Mouse (Mus musculus) ovary, postnatal 14 days (tissue): ENCODE data around the gene Pkhd1.
A peak's percentile ranks its signal among the peaks of the same experiment; 100 is the strongest.
"Not testable (repeated sequence)": the region's sequence is repeated elsewhere in the genome, so short reads cannot be mapped to it uniquely, and the experiment has no call there.

Source experiments
- DNase-seq: peaks from one replicate; pipeline ENCODE4 v3.0.0; 2022; ENCODE audit warnings: low spot score

Gene Pkhd1

DNA sequence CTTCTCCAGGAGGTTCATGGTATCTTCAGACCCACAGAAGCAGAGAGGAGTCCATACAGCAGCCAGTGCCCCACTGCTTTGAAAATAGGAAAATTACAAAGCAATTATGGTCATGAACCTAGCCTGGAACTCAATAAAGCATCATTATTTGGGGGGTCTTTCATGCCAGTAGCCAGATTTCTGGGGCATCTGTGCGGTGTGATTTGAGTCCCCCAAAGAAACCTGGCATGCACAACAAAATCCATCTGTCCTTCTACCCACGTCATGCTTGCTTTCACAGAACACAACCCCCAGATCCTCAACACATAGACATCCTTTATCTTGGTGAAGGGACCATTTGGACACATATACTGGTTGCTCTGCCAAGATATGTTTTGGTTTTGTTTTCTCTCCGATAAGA, 316.2 kb downstream of the Pkhd1 start:
- no peak for DNase-seq

DNA sequence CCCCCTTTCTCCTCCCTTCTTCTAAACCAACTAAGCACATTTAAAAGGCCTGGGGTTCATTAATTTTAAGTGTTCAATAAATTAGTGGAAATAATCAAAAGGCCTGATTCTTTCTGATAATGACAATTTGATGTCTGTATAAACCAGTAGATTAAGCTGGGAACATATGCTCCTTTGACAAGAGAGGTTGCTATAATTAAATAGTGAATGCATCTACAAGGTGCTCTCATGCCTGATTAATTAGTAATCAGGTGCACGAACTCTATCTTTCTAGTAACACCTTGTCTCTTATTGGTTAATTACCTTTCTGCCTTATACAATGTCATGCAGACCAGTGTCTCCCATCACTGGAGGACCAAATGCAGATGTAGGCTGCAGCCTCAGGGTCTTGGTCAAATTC, 329.2 kb downstream of the Pkhd1 start:
- DNase-seq = no peak

DNA sequence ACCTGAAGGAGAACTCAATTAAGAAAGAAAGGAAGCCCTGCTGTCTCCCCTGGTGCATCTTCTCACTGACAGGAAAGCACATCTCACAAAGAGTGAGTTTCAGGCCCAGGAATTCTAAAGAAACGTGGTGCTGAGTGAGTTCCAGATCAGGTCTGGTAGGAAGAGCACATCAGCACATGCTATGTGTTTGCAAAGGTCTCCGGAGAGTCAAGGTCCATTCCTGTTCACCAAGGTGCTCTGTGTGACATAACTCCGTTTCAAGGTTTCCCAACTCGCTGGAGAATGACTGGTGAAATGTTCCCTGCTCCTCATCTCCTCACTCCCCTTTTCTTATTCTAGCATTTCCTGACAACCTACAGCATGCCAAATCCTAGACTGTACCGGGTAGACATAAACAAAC, 357.5 kb downstream of the Pkhd1 start:
- no peak for DNase-seq

DNA sequence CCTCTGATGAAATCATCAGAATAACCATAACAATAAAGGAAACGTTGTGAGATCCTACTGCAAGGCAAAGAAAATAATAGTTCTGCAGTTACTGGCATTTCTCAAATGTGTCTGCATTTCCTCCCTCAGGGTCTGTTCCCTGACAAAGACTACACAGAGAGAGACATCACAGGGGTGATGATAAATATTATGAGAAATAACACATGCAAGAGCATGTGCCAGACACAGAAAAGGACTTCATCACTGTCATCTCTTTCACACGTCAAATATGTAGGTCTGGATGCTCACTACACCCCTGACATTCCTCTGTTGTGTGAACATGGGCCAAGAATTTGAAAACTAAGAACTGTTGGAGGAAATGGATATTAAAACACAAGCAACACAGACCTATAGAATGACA, 369.7 kb downstream of the Pkhd1 start:
- no peak for DNase-seq

DNA sequence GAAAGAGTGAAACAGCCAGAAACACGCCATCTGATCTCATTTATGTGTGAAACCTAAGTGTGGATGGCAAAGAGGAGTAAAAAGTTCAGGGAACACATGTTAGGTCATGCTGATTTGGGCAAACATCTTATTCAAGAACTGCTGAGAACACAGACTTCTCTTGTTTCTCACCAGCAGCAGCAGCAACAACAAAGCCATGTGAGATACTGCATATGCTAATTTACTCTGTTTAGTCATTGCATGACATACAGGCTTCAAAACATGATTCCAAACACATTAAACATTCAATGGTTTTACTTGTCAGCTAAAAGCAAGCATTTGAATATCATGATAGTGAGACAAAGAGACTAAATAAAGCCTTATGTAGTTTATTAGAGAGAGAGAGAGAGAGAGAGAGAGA, 401.2 kb downstream of the Pkhd1 start:
- no peak for DNase-seq

DNA sequence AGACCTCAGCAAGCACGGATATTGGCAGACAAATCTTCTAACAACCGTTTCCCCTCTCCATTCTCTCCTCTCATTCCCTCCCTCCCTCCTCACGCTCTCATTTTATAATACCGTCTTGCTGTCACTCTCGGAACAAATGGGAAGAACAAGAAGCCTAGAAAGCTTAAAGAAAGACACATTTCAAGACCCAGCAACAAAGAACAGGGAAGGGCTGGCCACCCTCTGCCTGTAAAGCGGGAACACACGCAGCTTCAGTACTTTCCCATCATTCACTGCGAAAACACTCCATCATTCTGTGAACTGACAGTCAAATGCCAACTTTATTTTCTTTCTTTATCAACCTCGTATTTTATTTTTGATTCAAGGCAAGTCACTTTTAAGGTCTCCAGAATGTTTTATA, 427.4 kb downstream of the Pkhd1 start:
- no peak for DNase-seq

DNA sequence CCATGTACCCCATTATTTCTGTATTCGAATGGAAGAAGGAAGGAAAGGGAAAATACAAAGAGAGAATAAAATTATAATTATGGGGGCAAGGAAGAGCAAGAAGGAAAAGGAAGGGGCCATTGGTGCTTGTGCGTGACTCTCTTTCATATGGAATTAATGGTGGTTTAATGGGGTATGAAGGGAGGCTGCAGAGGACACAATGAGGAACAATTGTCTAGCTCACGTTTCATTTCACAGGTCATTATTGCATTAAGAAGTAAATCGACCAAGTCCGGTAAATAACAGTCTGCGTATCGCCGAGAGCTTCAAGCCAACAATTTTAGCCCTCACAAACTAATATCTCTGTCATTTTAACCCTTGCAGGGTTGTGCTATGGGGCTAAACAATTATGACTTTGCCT, 437.7 kb downstream of the Pkhd1 start:
- no peak for DNase-seq

DNA sequence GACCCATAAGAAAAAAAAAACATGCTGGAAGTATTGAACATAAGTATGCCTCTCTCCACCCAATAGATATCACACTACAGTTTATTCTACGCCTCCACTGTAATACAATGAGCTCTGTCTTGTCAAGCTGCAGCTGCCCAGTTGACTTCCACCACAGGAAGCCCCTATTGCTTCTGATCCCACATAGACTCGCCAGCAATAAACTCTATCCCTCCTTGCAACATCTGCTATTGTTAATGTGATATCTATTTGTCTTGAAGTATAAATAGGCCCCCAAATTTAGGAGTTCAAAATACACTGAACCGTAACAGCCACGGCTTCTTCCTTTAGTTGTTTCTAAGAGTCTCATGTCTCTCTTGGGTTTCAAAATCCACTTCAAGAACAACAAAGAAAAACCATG, 446.7 kb downstream of the Pkhd1 start:
- DNase-seq = no peak

DNA sequence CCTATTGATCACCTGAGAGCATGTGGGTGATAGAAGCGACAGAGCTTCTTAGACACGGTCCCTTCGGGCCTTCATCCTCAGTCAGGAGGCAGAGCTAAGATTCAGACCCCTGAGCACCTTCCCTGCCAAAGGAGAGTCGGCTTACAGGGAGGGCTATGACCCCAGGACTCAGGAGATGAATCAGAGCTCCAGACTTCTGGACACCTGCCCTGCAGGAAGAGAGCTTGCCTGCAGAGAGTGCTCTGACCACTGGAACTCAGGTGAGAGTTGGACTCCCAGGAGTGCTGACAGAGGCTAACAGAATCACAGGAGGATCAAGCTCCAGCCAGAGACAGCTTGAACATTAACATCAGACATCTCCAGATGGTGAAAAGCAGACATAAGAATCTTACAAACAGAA, 467.2 kb downstream of the Pkhd1 start:
- not testable (repeated sequence) for DNase-seq

DNA sequence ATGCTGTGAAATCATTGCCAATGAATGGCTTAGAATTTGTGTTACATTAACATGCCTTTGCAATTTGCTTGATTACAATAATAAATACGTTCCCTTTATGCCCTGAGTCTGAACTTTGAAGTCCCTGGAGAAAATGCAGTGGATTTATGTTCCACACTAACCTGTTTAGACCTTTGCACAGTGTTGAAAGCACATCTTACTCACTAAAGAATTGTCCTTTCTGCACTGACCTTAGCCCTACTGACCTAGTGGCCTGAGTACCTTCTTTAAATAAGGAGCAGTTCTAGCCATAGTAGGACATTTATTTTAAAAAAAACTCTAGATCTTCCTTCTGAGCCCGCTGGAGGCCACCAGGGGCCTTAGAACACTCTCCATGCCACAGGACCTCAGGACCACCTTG, 467.8 kb downstream of the Pkhd1 start:
- no peak for DNase-seq

DNA sequence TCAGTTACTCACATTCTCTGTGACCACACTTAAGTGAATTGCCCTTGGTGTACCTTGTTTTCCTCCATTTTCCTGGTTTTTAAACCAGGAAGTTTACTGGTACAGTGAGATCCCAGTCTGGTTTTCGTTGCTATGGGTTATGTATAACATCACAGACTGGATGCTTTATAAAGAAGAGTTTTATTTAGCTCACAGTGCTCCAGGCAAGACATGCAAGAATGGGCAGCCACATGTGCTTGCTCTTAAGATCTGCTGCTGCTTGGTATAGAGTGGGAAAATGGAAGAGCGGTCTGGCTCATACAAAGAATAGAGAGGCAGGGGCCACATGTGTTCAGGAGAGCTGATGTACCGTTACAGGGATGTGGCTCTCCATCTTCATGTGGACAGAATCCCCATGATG, 481.7 kb downstream of the Pkhd1 start:
- no peak for DNase-seq

DNA sequence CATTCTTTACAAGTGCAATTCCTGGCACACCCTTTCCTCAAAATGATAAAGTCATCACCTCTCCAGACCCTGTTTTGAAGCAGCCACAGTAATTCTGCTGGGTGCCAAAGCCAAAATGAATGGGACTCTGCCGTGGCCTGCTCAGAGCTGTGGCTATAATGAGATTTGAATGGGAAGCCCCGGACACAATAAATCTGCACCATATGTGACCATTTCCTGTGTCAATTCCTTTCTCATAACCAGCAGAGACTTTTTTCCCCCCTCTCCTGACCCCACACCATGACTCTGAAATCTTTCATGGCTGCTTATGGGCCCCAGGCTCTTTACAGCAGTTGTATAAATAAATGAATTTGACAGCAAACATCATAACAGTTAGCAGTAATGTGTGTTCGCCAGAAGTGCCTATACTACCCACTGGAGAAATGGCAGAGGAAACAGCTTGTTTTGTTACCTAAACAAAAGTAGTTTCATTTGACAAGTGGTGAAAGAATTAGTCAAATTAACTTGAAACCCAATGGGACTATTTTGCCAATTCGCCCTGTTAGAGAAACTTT, 482.7 kb downstream of the Pkhd1 start:
- DNase-seq = no peak

DNA sequence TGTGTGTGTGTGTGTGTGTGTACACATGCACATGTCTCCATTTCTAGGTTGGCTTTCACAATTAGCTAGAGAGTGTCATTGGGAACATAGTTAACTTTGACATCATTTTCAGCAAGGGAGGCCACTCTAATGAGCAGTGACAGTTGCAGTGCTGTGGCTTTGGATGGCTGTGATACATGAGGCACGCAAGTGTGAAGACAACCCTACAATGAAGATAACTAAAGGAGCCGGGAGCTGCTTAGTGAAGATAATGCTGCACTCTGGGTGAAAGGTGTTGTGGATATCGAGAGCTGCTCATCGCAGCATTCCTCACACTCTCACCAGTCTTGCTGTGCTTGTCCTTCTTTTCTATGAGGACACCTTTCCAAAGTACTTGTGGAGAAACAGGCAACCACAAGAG, 484.2 kb downstream of the Pkhd1 start:
- DNase-seq = no peak

DNA sequence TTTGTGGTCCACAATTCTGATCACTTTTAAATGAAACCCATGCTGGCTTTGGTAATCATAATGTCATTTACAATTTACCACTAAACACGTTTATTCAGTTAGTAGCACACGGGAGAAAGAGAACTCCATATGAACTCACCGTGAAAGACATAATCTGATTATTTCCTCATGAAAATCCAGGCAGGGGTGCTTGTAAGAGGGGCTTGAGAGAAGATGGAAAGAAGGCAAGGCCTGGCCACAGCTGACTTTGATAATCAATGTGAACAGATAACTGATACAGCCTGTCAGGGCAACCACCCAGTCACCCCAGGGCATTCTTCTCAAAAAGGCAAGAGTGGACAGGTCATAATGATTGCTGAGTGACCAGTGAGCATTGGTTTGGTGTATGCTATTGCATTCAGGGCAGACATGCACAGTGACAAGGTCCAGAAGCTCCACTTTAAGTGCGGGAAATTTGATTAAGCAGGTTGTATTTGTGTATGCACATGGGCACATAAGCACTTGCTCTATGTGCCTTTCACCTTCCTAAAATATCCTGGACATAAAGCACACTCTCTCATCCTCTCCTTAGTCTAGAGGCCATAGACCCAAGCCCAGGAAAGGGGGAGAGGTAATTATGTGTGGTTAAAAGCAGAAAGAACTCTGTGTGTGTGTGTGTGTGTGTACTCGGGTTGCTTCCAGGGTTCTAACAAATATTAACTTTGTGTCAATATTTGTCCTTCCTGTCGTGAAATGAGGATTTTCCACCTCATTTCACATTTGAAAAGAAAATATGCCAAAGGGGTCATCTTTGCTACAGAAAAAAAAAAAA, 485.9 kb downstream of the Pkhd1 start:
- no peak for DNase-seq

DNA sequence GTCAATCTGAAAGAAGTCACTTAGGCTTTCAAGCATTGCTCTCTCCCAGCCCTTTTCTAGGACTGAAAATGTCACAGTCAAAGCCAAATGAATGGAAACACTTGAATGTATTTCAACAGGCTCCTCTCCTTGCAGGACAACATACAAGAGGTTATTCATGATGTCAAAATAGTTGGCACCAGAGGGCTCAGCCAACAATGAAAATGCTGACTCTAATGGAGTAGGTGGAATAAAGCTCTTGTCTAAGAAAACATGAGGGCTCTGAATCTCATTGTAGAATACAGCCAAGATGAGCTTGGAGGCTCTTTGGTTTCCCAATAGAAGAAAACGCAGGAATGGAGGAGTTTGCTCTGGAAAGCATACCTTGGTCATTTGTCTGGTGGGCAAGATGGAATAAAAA, 500.5 kb downstream of the Pkhd1 start:
- no peak for DNase-seq

DNA sequence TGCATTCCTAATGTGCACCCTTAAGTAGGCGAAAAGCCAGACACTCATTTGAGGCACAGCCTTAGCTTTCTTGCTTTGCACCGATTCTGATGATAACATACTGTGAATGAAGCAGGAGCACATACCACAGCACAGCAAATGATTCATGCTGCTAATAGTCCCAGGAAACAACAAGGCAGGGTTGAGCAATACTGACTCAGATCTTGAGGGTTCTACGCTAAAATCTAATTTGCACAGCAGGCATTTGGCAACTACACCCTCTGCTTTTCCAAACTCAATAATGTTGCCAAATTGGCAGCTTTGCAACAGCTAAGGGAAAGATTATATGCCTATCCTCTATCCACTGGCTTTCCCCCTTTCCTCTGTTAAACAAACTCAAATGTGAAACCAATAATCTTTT, 548.1 kb downstream of the Pkhd1 start:
- no peak for DNase-seq

DNA sequence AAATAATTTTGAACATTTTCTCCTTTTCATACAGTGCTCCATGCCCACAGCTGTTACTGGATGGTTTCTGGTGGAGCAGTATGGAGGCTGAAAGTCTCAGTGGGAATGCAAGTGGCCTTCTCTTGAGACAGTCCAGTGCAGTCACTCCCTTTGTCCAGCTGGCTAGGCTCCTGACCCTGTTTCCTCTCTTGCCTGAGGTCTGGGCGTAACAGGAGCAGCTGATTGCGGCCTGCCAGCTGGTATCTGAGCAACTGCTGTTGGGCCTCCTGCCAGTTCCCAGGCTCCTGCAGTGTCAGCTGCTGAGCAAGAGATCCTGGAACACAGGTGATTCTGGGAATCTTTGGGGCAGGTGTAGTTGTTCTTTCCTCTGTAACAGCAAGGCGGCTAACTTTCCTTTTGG, 559.6 kb downstream of the Pkhd1 start:
- peak; percentile 1 for DNase-seq

DNA sequence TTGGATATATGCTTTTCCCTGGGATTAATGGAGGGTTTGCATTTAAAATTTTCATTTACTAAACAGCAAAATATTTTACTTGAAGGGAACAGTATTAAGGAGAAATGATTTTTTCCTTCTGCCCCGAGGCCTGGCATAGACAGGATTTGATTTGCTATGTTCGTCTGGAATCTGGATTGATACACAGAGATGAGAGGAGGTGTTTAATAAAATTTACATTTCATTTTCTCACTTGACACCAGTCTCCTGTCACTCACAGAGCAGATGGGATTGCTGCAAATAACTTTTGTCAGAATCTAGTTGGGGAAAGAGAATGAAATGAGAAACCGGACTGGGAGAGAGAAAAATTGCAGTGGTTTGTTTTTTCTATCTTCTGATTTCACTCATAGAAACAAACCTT, 578.5 kb downstream of the Pkhd1 start:
- no peak for DNase-seq

DNA sequence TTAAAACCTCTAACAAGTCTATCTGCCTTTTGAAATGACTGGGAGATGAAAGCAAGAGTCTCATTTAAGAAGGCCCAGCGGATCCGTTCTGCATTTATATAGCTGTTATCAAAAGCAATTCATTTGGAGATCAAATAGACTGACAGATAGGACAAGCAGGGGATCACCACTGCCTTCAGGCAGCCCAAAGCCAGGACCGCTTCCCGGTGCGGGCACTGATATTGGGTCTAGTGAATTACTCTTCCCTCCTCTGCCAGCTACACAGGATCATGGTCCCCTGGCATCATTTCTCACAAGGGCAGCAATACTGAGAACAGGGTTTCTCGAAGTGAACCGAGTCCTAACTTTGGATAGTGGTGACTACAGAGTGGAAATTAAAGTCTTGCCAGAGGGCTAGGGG, 582.6 kb downstream of the Pkhd1 start:
- no peak for DNase-seq

DNA sequence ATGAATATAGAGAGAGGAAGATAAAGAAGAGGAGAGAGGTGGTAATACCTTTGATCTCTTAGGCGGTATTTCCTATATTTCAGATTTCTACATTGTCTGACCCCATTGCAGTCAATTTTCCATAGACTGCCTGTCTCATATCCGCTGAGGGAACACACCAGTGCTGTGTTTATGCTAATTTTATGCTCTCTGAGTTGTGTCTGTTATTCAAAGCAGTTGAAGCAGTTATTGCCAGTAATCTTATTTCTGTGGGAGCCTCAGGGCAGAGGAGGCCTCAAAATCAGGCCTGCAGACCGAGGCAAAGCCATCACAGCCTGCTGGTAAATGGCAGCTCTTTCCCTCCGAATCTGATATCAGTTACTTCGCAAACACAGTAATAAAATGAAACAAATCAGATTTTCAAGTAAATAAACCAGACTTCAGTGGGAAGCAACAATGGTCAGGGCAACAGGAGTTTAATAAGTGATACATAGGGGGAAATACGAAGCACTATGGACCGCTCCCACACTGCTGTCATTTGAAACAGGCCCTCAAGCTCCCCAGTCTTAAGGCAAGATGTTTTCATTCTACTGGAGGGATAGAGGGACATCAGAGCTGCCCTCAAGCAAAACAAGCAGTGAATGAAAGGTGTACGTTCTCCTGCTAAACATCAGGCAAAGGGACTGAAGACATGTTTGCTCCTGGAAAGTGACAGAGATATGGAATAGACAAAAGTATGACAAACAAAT, 599.5 kb downstream of the Pkhd1 start:
- no peak for DNase-seq

DNA sequence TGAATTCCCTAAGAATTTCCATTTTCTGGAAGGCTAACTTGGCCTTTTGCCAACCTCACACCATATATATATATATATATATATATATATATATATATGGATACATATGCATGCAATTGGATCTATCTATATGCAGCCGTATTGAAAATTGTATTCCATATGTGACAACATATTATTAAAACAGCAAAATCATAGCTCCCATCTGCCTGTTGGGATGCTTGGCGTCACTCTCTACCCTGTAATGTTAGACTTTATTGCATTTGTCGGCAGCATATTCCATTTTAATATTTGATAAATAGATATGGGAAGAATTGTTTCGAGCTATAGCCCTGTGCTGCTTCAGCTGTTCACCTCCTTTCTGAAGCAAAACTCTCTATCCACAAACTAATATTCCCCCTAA, 600.2 kb downstream of the Pkhd1 start:
- DNase-seq = no peak
